Mouse (Mus musculus) erythroblast, embryonic 14.5 days (primary cell): ENCODE data around the gene Ephb1.

Experiments
- GATA1 ChIP-seq: IDR thresholded peaks from 2 replicates; pipeline ENCODE4 v1.6.1; 2012; ENCODE audit warnings: low read length, inconsistent platforms, mixed read lengths
- TAL1 ChIP-seq: IDR thresholded peaks from 3 replicates; pipeline ENCODE4 v1.6.1; 2012; ENCODE audit warnings: low read length, inconsistent platforms, mixed read lengths

GRCm38 (mm10) chr9:102261511-102261910, 93.0 kb downstream of the Ephb1 start:
- TF ChIP-seq GATA1: no peak
- no peak for TF ChIP-seq TAL1
